Mouse (Mus musculus) MEL (cell line): ENCODE results near the gene Pik3ip1. TPM values are rescaled to one million over a fixed set of nuclear protein-coding genes. Genes with fewer than 3 reads are reported as not detected.

Experiments used
- DNase-seq: peaks from one replicate; pipeline ENCODE4 v3.0.0; 2011; ENCODE audit warnings: low read depth, low spot score
- H3K27ac ChIP-seq: 2 replicates; pipeline ENCODE4 v1.5.1; 2012; ENCODE audit warnings: low read depth, mild to moderate bottlenecking, control low read depth, low read length, moderate library complexity; ENCODE audit not compliant: control insufficient read depth
- H3K27me3 ChIP-seq, 2 experiments: fragments of 150-350 bp in 1 of 2; sonication (generic) in 1 of 2; 2 replicates each; pipeline ENCODE4 v1.6.1; 2012; ENCODE audit warnings: low read length in 2 of 2, mild to moderate bottlenecking in 2 of 2, improper control_type of control experiment in 1 of 2, moderate library complexity in 1 of 2; ENCODE audit not compliant: insufficient read depth in 2 of 2, control insufficient read depth in 1 of 2
- H3K36me3 ChIP-seq, 2 experiments: 2 replicates each; pipeline ENCODE4 v1.6.1; 2012 to 2014; ENCODE audit warnings: low read length in 2 of 2, improper control_type of control experiment in 1 of 2, inconsistent platforms in 1 of 2, mild to moderate bottlenecking in 1 of 2; ENCODE audit not compliant: insufficient read depth in 2 of 2, control insufficient read depth in 1 of 2
- H3K4me1 ChIP-seq, 2 experiments: fragments of 150-350 bp in 1 of 2; sonication (generic) in 1 of 2; 2 replicates each; pipeline ENCODE4 v1.6.1; 2012; ENCODE audit warnings: low read length in 2 of 2, improper control_type of control experiment in 1 of 2, mild to moderate bottlenecking in 1 of 2; ENCODE audit not compliant: insufficient read depth in 2 of 2, control insufficient read depth in 1 of 2
- H3K4me3 ChIP-seq, 2 experiments: fragments of 150-350 bp in 1 of 2; sonication (generic) in 1 of 2; 2 replicates each; pipeline ENCODE4 v1.5.1; 2012; ENCODE audit warnings: low read depth in 2 of 2, low read length in 2 of 2, mild to moderate bottlenecking in 2 of 2, moderate library complexity in 2 of 2, control low read depth in 1 of 2, improper control_type of control experiment in 1 of 2; ENCODE audit not compliant: control insufficient read depth in 1 of 2, insufficient read depth in 1 of 2
- H3K79me2 ChIP-seq: 2 replicates; pipeline ENCODE4 v1.6.1; 2012; ENCODE audit warnings: mild to moderate bottlenecking, low read length, moderate library complexity; ENCODE audit not compliant: control insufficient read depth, poor library complexity, insufficient read depth
- H3K9ac ChIP-seq: 2 replicates; pipeline ENCODE4 v1.6.1; 2012; ENCODE audit warnings: low read depth, mild to moderate bottlenecking, control low read depth, low read length, moderate library complexity; ENCODE audit not compliant: control insufficient read depth, poor library complexity, severe bottlenecking
- H3K9me3 ChIP-seq: fragments of 150-350 bp; sonication (generic); replicated peaks from 2 replicates; pipeline ENCODE4 v1.6.1; 2012; ENCODE audit warnings: mild to moderate bottlenecking, low read length, improper control_type of control experiment, moderate library complexity; ENCODE audit not compliant: insufficient read depth
- BHLHE40 ChIP-seq: IDR thresholded peaks from 2 replicates; pipeline ENCODE4 v1.6.1; 2012; ENCODE audit warnings: low read depth, mild to moderate bottlenecking, inconsistent platforms, low read length, improper control_type of control experiment, borderline replicate concordance
- CHD1 ChIP-seq: IDR thresholded peaks from 2 replicates; pipeline ENCODE4 v1.6.1; 2012; ENCODE audit warnings: low read depth, mild to moderate bottlenecking, inconsistent platforms, low read length, improper control_type of control experiment
- CHD2 ChIP-seq: IDR thresholded peaks from 2 replicates; pipeline ENCODE4 v1.6.1; 2011; ENCODE audit warnings: low read length, improper control_type of control experiment
- ELF1 ChIP-seq: IDR thresholded peaks from 2 replicates; pipeline ENCODE4 v1.6.1; 2014; ENCODE audit warnings: low read depth, mild to moderate bottlenecking, inconsistent platforms, low read length, improper control_type of control experiment, moderate library complexity
- EP300 ChIP-seq, 2 experiments: IDR thresholded peaks; 2 replicates each; pipeline ENCODE4 v1.6.1; 2011; ENCODE audit warnings: improper control_type of control experiment in 2 of 2, low read length in 2 of 2, low read depth in 1 of 2, mild to moderate bottlenecking in 1 of 2
- ETS1 ChIP-seq: IDR thresholded peaks from 2 replicates; pipeline ENCODE4 v1.6.1; 2012; ENCODE audit warnings: low read depth, mild to moderate bottlenecking, inconsistent platforms, low read length, improper control_type of control experiment, moderate library complexity
- HCFC1 ChIP-seq: IDR thresholded peaks from 2 replicates; pipeline ENCODE4 v1.6.1; 2012; ENCODE audit warnings: low read depth, mild to moderate bottlenecking, inconsistent platforms, low read length, improper control_type of control experiment, moderate library complexity
- JUND ChIP-seq: IDR thresholded peaks from 2 replicates; pipeline ENCODE4 v1.6.1; 2011; ENCODE audit warnings: low read depth, mild to moderate bottlenecking, improper control_type of control experiment, low read length
- KAT2A ChIP-seq: conservative IDR thresholded peaks from 2 replicates; pipeline ENCODE4 v1.6.1; 2012; ENCODE audit warnings: low read depth, low read length, improper control_type of control experiment, inconsistent platforms
- MAFK ChIP-seq: IDR thresholded peaks from 2 replicates; pipeline ENCODE4 v1.6.1; 2011; ENCODE audit warnings: low read depth, mild to moderate bottlenecking, low read length, improper control_type of control experiment, borderline replicate concordance
- MEF2A ChIP-seq: IDR thresholded peaks from 2 replicates; pipeline ENCODE4 v1.6.1; 2014; ENCODE audit warnings: low read depth, mild to moderate bottlenecking, inconsistent platforms, low read length, improper control_type of control experiment; ENCODE audit not compliant: poor library complexity, insufficient replicate concordance, severe bottlenecking; ENCODE audit errors: extremely low read depth
- MXI1 ChIP-seq: IDR thresholded peaks from 2 replicates; pipeline ENCODE4 v1.6.1; 2011; ENCODE audit warnings: mild to moderate bottlenecking, low read depth, low read length, improper control_type of control experiment
- MYB ChIP-seq: IDR thresholded peaks from 2 replicates; pipeline ENCODE4 v1.6.1; 2011; ENCODE audit warnings: mild to moderate bottlenecking, low read depth, low read length, improper control_type of control experiment
- MYC ChIP-seq: IDR thresholded peaks from 2 replicates; pipeline ENCODE4 v1.6.1; 2011; ENCODE audit warnings: low read depth, mild to moderate bottlenecking, low read length, improper control_type of control experiment, moderate library complexity
- NRF1 ChIP-seq: IDR thresholded peaks from 2 replicates; pipeline ENCODE4 v1.6.1; 2014; ENCODE audit warnings: low read depth, mild to moderate bottlenecking, inconsistent platforms, low read length, improper control_type of control experiment, moderate library complexity; ENCODE audit not compliant: poor library complexity, insufficient read depth, severe bottlenecking
- POLR2A ChIP-seq, 2 experiments: IDR thresholded peaks; 2 replicates each; pipeline ENCODE4 v1.6.1; 2011 to 2012; ENCODE audit warnings: low read length in 2 of 2, mild to moderate bottlenecking in 2 of 2, control low read depth in 1 of 2, improper control_type of control experiment in 1 of 2, low read depth in 1 of 2, moderate library complexity in 1 of 2; ENCODE audit not compliant: control insufficient read depth in 1 of 2, insufficient read depth in 1 of 2, poor library complexity in 1 of 2
- POLR2AphosphoS2 ChIP-seq: IDR thresholded peaks from 2 replicates; pipeline ENCODE4 v1.6.1; 2011; ENCODE audit warnings: low read length, improper control_type of control experiment
- POLR2AphosphoS5 ChIP-seq: IDR thresholded peaks from 2 replicates; pipeline ENCODE4 v1.6.1; 2012; ENCODE audit warnings: low read depth, borderline replicate concordance, mild to moderate bottlenecking, inconsistent platforms, low read length, moderate library complexity, mixed read lengths
- RAD21 ChIP-seq: IDR thresholded peaks from 2 replicates; pipeline ENCODE4 v1.6.1; 2011; ENCODE audit warnings: mild to moderate bottlenecking, low read depth, low read length, improper control_type of control experiment
- RCOR1 ChIP-seq: IDR thresholded peaks from 2 replicates; pipeline ENCODE4 v1.6.1; 2012; ENCODE audit warnings: low read depth, mild to moderate bottlenecking, inconsistent platforms, low read length, improper control_type of control experiment
- SIN3A ChIP-seq: IDR thresholded peaks from 2 replicates; pipeline ENCODE4 v1.6.1; 2012; ENCODE audit warnings: low read length, improper control_type of control experiment, inconsistent platforms
- SMC3 ChIP-seq: IDR thresholded peaks from 2 replicates; pipeline ENCODE4 v1.6.1; 2011; ENCODE audit warnings: low read depth, low read length, improper control_type of control experiment
- TAL1 ChIP-seq: IDR thresholded peaks from 2 replicates; pipeline ENCODE4 v1.6.1; 2012; ENCODE audit warnings: mild to moderate bottlenecking, inconsistent platforms, low read length, moderate library complexity, mixed read lengths
- TBP ChIP-seq: IDR thresholded peaks from 2 replicates; pipeline ENCODE4 v1.8.0; 2011; ENCODE audit warnings: low read depth, low read length, improper control_type of control experiment
- TCF12 ChIP-seq: IDR thresholded peaks from 2 replicates; pipeline ENCODE4 v1.6.1; 2014; ENCODE audit warnings: low read depth, mild to moderate bottlenecking, inconsistent platforms, low read length, improper control_type of control experiment, moderate library complexity
- UBTF ChIP-seq: IDR thresholded peaks from 2 replicates; pipeline ENCODE4 v1.6.1; 2012; ENCODE audit warnings: low read depth, mild to moderate bottlenecking, inconsistent platforms, low read length, improper control_type of control experiment, moderate library complexity, borderline replicate concordance; ENCODE audit not compliant: insufficient read depth
- ZC3H11A ChIP-seq: IDR thresholded peaks from 2 replicates; pipeline ENCODE4 v1.6.1; 2012; ENCODE audit warnings: low read depth, mild to moderate bottlenecking, inconsistent platforms, low read length, improper control_type of control experiment
- ZKSCAN1 ChIP-seq: IDR thresholded peaks from 2 replicates; pipeline ENCODE4 v1.6.1; 2012; ENCODE audit warnings: low read depth, mild to moderate bottlenecking, inconsistent platforms, low read length, improper control_type of control experiment, moderate library complexity
- ZMIZ1 ChIP-seq: IDR thresholded peaks from 2 replicates; pipeline ENCODE4 v1.6.1; 2012; ENCODE audit warnings: low read depth, mild to moderate bottlenecking, inconsistent platforms, low read length, improper control_type of control experiment, moderate library complexity
- polyA plus RNA-seq, 2 experiments: library from polyadenylated mRNA; stranded (reverse) in 1 of 2; unstranded in 1 of 2; fragments of >175 nt in 1 of 2; fragments of >200 nt in 1 of 2; gene quantifications; 2 replicates each; pipeline versions ENCODE4 v1.2.1 to v1.2.4; 2012; ENCODE audit warnings: low replicate concordance in 2 of 2, low read depth in 1 of 2; ENCODE audit not compliant: insufficient read length in 2 of 2, insufficient read depth in 1 of 2, missing spikeins in 1 of 2
- total RNA-seq: library from RNA; depleted of rRNA; stranded (reverse); fragments of 300-350 nt; gene quantifications from 2 replicates; pipeline ENCODE4 v1.2.3, GENCODE M21; 2012

Gene Pik3ip1
- total and polyA plus RNA-seq, 3 experiments = 1.7 to 2.7 TPM; not detected in 1

DNA sequence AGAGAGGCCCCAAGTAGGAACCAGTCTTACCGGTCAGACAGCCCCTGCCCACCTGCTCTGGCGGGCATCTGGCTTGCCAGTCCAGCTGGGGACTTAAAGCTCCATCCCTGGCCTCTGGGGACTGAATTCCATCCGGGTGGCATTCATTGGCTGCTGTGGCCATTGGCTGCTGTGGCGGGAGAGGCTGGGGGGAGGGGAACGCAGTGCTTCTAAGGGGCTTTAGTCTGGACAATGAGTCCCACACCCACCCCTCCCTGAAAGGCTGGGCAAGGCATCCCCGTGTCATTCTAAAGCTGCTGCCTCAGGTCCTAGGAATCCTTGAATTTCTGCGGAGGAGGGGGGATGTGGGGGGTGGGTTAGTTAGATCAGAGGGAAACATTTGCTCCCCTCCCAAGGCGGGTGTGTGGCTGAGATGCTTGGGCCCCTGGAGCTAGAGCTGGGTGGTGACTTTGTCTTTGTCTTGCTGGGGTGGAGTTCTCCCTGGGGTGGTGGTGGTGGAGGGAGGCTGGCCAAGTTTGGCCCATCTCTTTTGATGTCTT lies 37.4 kb upstream of the Pik3ip1 start:
- Histone ChIP-seq H3K27ac (peak overlapping the region; percentile 64), H3K4me1 (peaks cover 3 to 36% of the 10 kb centered on the region in 2 experiments), H3K9ac (peak overlapping the region; percentile 98), H3K4me3 (peak overlapping the region; percentile 77 to 90), H3K36me3 (peaks cover 5 to 26% of the 10 kb centered on the region in 2 experiments), H3K27me3 (no peaks in the 10 kb centered on the region), H3K79me2 (peaks cover 60% of the 10 kb centered on the region), H3K9me3 (no peaks in the 10 kb centered on the region)
- TF ChIP-seq POLR2A (IDR thresholded peaks at IDR 0.05; ENCODE audit: control insufficient read depth in 1 of 2, insufficient read depth in 1 of 2, low read depth in 1 of 2, low read length in 2 of 2, poor library complexity in 1 of 2) (no peak), JUND (no peak), MAFK (no peak), ZC3H11A (no peak), MEF2A (no peak), RAD21 (no peak), EP300 (IDR thresholded peaks at IDR 0.05; ENCODE audit: low read depth in 1 of 2, low read length in 2 of 2) (no peak), CHD2 (no peak), HCFC1 (no peak), RCOR1 (no peak), ZMIZ1 (no peak; the same call in 1 of the 2 replicates), TAL1 (no peak), SIN3A (no peak), TBP (no peak), SMC3 (no peak), ELF1 (no peak)
- DNase-seq = no peak

DNA sequence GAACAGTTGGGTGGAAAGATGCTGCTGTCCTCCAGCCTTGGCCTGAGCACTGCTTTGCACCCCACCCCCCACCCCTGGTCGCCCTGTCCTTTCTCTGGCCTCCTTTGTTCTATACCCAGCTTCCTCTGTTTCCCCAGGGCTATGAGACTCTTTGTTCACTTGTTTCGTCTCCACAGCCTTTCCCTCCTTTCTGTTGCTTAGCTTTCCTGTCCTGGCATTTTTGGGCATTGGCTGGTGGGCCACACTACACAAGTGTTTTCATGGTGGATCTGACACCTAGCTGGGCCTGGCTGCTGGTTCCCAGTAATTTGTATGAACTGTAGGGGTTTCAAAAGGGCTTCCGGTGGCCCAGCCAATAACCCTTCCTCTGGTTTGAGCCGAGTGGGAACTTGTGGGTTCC lies 36.8 kb upstream of the Pik3ip1 start:
- Histone ChIP-seq H3K27me3 (no peaks in the 10 kb centered on the region), H3K9me3 (no peaks in the 10 kb centered on the region), H3K79me2 (peaks cover 60% of the 10 kb centered on the region), H3K4me3 (peak overlapping the region; percentile 77 to 90; a peak in 1 of 4 replicates), H3K27ac (no peak overlapping the region), H3K4me1 (peaks cover 0 to 31% of the 10 kb centered on the region in 2 experiments; a peak in 3 of 4 replicates), H3K9ac (peak overlapping the region; percentile 98), H3K36me3 (peaks cover 11 to 20% of the 10 kb centered on the region in 2 experiments)
- TF ChIP-seq MXI1 (no peak), MEF2A (no peak), MYB (no peak), RAD21 (no peak), MYC (no peak), MAFK (no peak), UBTF (no peak), RCOR1 (no peak), POLR2AphosphoS2 (no peak), ETS1 (no peak), TCF12 (no peak), BHLHE40 (no peak), TBP (no peak), KAT2A (no peak), NRF1 (no peak), POLR2AphosphoS5 (no peak), TAL1 (no peak), ZKSCAN1 (no peak), CHD1 (no peak)
- DNase-seq = no peak
